Mouse (Mus musculus) layer of hippocampus, postnatal 10 days (tissue): ENCODE data around the gene Gm10972. TPM values are rescaled to one million over a fixed set of nuclear protein-coding genes. Genes with fewer than 3 reads are reported as not detected.
"Not testable (repeated sequence)": the region's sequence is repeated elsewhere in the genome, so short reads cannot be mapped to it uniquely, and the experiment has no call there.

Experiments used
- DNase-seq, 2 experiments: peaks; one replicate each; pipeline ENCODE4 v3.0.0; 2021; ENCODE audit warnings: low spot score in 2 of 2
- long read RNA-seq: library from polyadenylated mRNA; stranded (forward); transcript quantifications from one replicate; pipeline ENCODE4 v2.0.0, GENCODE M21; 2023
- total RNA-seq, 2 experiments: library from RNA; stranded (reverse); gene quantifications; 2 replicates each; pipeline ENCODE4 v1.2.3; 2021

Gm10972 gene
- not detected for total RNA-seq
- long read RNA-seq, result 0 reads

DNA sequence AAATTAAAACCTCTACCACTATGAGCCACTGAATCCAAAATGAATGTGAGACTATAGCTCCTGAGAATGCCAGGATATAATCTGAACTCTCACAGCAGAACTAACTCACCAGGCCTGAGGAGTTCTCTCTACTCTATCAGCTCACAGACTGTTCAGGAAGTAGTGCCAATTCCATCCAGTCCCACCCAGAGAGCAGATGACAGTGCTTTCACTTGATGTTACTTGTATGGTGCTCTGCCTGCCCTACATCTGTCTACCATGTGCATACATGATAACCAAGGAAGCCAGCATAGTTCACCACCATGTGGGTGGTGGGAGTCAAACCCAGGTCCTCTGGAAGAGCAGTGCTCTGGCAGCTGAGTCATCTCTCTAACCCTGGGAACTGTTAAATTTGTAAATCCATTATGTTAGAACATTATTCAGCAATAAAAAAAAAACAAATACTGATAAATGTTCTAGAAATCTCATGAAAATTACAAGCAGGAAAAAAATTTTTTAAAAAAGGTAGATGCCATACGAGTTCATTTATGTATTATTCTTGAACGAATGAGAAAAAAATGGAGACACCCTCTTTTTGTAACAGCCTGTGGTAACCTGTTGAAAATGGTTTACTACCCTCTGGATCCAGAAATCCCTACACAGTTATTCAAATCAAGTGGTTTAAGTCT lies at the start of gene Gm10972:
Gene Gm10972, plus strand, starts transcription at position 618 of the 668 bp plus-strand sequence.
- not testable (repeated sequence) for DNase-seq

- DNase-seq, result no peak
Measured at GRCm38 (mm10) chr3:94595871-94596287, 47.0 kb upstream of the Gm10972 start.

DNA sequence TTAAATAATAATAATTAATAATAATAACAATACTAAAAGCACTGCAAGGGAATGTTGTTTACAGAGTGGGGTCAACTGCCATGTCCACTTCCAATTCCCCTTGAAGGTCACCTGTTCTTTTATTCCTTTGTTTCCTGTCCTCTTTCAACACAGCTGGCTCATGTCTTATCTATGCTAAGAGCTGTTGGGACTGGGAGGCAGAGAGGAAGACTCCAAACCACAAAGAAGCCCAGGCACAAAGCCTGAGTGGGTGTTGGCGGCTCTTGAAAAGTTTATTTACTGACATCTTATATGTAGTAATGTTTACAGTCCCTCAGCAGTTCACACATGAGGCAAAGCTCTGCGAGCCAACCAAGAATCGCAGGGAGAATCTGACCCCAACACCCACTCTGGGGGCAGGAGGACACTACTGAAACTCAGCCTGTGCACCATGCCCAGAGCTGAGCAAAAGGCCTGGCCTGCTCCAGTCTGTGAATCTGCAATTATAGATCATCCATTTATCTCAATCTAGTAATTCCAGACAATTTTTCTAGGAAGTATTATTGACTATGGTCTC lies 45.6 kb upstream of the Gm10972 start:
- DNase-seq, result no peak

DNA sequence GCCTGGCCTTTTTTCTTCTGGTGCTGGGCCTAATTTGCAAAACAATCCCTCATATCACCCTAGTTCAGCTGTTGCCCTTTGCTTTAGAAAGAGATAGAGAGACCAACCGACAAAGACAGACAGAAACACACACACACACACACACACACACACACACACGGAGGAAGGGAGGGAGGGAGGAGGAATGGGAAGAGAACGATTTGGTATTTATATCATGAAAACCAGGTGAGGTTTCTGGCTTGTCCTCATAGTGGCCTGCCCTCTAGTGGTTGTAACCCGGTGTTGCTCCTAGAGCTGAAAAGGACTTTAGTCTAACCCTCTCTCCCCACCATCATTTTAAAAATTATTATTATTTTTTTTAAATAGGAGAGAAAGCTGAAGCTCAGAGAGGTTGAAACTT lies 41.0 kb upstream of the Gm10972 start:
- DNase-seq, result peak; percentile 25 to 53

DNA sequence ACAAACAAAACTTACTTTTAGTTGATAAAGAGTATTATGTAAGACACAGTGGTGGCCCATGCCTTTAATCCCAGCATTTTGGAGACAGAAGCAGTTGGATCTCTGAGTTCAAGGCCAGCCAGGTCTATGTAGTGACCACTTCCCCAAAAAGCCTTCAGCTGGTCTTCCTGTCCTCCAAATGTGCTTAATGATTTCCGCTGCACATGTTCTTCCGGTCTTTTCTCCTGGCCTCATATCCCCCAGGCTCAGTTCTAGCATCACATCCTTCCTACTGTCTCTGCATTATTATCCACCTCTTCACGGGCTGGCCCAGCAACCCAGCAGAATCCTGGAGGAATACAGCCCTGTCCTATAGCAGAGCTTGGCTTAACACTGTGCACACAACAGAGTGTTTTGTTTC lies 33.3 kb upstream of the Gm10972 start:
- no peak for DNase-seq

GRCm38 (mm10) chr3:94610581-94610980 lies 32.3 kb upstream of the Gm10972 start:
- DNase-seq, result no peak

- peak; percentile 24 to 38 for DNase-seq
Measured at GRCm38 (mm10) chr3:94611343-94611742, 31.6 kb upstream of the Gm10972 start.

DNA sequence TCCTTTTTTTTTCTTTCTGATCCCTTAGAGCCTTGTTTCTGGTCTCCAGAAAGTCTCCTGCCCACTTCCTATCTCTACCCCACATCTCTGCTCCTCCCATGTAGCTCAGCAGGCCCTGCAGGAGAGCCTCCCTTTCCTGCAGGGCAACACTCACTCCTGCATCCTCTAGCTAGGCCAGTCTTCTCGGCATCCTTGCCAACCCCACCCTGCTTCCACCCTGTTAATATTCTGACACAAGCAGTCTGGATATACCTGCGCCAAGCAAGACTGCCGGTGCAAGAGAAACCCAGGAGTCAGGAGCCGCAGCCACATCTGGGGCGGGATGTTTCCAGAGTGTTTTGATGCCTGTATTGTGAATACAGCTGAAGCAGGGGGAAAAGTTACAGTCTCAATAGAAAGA lies 31.1 kb upstream of the Gm10972 start:
- DNase-seq, result no peak

GRCm38 (mm10) chr3:94612274-94612673 lies 30.6 kb upstream of the Gm10972 start:
- no peak for DNase-seq

DNA sequence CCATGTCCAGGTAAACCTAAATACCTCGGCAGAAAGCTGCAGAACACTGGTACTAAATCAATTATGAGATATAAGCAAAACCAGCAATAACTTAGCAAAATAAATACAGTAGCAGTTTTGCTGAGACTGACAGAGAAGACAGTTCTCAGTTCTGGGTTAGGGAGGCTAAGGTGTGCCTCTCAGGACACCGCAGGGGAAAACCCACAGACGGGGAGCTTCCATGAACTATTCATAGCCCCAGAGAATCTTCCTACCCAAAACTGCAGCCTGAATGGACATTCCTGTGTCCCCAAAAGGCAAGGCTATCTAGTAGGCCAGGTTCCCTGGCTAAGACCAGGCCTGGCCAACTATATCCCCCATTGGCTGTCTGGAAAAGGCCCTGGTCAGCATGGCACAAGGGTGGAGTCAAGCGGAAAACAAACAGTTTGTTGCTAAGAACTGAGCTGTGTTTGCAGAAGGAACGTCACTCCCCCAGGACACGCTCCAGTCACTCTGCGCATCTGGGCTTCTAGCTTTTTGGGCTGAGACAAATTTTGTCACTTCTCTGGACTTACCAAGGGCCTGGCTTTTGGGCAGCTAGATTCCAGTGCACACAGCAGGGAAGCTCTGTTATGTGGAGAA lies 29.5 kb upstream of the Gm10972 start:
- no peak for DNase-seq

DNA sequence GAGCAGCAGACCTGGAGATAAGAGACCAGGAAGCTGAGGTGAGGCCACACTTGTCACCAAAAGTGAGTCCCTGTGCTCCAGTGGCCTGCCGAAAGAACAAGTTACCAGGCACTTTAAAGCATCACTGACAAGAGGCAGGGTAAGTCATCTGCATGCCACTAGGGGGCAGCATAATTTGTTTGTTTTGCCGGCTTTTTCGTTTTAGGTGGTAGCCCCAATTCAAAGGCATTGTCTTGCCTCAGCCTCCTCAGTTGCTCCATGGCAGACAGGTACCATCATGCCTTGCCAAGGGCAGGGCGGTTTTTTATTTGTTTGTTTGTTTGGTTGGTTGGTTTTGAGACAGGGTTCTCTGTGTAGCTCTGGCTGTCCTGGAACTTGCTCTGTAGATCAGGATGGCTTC lies 26.2 kb upstream of the Gm10972 start:
- DNase-seq, result peak in 1 of 2 experiments; percentile 32

DNA sequence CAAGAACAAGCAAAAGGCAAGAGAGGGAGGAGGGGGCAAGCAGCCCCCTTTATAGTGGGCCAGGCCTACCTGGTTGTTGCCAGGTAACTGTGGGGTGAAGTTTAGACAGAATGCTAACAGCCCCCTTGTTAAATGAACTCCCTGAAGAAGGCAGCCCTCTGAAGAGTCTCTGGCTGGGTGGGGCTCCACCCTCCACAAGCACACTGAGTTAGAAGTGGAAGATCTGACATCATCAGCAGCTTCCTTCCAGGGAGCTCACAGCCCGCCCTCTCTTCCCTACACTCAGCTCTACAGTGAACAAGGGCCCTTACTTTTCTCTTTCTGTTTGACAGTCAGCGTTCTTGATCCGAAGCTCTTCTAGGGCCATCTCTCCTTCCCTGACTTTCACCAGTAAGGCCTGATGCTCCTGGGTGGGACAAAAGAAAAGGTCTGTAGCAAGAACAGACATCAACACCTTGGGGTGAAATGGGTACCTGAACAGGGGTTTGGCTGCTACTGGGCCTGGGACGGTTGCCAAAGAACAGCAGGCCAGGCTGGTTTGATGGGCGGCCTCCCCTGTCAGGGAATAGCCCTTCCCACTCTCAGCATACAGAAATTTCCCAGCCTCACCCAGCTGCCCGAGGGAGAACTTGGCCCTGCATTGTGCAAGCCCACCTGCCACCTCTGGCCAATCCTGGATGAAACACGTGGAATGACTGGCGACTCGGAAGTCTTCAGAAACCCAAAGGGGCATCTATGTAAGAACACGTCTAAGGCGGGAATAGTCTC lies 21.0 kb upstream of the Gm10972 start:
- no peak for DNase-seq

- no peak for DNase-seq
Measured at GRCm38 (mm10) chr3:94622550-94622949, 20.4 kb upstream of the Gm10972 start.

DNA sequence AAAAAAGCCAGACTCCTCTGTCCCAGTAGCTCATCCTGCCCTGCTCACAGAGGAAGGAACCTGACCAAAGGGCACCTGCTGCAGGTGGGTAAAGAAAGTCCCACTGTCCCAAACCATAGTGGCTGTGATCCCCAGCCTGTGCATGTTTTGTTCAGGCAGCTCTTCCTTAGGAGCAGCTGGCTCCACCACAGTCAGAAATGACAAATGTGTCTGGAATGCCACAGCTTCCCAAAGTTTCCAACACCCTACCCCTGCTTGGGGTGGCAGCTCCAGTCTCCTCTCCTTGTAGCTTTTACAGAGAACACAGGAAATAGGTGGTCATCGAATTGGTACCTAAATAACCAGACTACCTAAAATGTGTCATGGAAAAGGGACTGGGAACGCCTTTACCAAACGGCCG lies 18.6 kb upstream of the Gm10972 start:
- no peak for DNase-seq

DNA sequence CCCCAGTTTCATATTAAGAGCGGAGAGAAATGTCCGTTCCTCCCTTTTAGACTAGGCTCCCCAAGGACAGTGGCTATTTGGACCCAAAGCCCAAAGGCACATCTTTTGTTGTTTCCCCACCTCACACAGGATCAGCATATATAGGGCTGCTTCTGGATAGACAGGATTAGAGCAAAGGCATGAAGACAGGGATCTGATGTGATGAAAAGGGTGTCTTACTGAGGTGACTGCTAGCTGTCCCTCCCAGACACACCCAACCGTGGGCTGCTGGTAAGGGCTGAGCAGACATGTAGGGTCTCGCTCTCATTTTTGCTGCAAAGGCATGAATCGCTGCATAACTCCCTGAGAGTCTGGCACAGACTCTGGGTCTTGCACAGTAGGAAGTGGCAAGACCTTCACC lies 14.2 kb upstream of the Gm10972 start:
- no peak for DNase-seq

DNA sequence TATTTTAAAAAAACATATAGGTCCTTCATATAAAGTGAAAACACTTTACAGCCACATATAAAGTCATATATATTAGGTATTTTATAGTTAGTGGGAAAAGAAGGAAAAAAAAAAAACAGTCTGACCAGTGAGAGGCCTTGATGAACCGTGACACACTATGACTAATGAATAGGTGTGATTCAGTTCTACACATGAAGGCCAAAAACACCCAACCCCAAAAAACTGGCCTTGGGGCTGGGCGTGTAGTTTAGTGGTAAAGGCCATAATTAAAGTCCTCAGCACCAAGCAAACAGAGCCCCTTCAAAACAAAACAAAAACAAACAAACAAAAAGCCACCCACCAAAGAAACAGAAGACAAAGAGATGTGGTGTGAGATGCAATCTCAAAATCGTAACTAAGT lies 13.0 kb upstream of the Gm10972 start:
- no peak for DNase-seq

DNA sequence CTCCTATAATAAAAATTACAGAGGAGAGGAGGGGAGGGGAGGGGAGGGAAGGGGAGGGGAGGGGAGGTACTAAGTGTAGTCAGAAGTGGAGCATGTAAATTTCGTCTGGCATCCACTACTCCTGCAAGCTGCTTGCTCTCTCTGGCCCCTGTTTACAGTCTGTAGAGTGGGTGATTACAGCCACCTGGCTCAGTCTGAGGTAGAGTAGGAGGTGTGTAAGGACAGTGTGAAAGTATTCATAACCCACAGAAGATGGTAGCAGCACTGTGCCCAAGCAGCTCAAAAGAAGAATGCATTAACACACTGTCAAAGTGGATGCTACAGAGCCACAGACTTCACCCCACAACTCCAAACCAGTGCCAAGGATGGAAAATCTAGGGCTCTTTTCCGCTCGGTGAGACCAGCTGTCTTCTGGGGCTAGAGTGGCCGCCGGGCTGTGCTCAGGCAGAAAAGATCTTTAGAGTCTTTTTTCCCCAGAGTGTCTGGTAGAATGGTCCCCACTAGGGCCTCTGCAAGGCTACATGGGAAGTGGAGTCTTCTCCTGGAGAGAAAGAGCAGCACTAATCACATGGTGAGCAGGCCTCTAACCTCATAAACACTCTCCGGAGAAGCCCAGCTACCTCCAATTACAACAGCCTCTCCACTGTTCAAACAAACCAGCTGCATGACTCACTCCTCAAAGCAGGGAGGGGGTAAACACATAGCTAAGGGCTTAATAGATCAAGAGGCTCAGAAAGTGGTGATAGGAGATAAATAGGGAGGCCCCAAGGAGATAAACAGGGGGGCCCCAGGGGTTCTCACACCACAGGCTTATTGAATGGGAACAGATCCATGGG lies 6.1 kb downstream of the Gm10972 start:
- no peak for DNase-seq

DNA sequence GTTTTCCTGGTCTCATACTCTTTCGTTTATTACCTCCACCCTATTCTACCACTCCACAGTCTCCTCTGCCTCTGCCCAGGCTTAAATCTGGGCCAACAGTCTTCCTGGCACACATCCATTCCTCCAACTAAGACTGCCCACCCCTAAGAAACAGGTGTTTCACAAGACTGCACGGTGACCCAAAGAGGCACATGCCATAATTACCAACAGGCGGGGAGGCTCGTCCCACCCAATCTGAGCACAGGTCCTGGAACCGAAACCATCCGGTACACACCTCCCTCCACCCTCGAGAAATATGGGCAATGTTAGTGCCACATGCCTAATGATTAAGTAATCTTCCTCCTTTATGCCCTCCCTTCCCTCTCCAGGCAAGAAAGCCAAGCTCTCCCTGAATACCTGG lies 7.5 kb downstream of the Gm10972 start:
- no peak for DNase-seq

DNA sequence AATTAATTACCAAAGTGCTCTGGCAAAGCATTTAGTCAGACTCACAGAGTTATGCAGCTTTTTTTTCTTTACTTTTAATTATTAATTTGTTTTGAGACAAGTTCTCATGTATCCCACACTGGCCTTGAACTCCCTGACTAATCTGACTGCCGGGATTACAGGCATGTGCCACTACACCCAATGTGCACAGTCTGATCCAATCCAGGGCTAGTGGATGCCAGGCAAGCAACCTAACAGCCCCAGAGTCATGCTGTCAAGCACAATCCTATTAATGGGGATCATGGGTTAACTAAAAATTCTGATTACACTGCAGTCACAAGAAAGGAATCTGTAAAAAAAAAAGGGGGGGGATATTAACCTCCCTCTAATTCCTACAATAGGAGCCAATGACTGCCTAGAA lies 11.1 kb downstream of the Gm10972 start:
- not testable (repeated sequence) for DNase-seq

DNA sequence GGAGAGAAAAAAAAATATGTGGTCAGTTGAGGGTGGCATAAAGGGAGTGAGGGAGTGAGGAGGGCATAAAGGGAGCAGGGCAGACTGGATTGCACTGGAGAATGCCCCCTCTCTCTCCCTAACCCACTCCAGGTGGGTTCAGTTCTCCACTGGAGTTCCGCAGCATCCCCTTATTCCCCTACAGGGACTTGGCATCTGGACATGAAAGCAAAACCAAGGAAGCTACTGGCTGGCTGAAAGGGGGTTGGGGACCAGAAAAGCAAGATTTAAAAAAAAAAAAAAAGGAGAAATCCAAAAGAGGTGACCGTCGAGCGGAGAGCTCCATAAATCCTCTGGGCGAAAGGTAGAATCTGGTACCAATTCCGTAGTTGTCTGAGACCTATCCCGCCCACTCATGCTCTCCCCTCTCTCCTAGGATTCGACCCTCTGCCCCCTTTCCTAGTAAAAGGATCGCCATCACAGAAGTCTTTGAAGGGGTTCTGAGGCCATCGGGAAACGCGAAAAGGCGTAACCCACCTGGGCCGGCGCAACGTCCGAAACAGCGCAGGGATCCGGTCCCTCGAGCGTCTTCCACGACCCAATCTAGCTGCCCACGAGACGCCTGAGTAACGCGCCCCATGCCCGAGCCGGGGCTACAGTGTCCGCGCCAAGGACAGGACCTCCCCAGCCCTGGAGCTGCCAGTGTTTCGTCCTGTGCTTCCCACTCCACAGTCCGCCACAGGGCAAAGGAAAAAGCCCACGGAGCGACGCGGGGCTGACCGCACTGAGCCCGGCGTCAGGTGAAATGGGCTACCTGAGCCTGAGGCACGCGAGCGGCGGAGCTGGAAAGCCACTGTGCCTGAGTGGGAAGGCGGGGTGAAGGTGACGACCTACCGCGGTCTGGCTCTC lies 15.2 kb downstream of the Gm10972 start:
- DNase-seq, result not testable (repeated sequence)
